Mouse (Mus musculus) NIH3T3 (cell line): ENCODE data around the gene Agap1.
A peak's percentile ranks its signal among the peaks of the same experiment; 100 is the strongest.

ENCODE experiments used
- DNase-seq: peaks from one replicate; pipeline ENCODE4 v3.0.0-alpha.2; 2012; ENCODE audit warnings: low read depth

Agap1 gene

DNA sequence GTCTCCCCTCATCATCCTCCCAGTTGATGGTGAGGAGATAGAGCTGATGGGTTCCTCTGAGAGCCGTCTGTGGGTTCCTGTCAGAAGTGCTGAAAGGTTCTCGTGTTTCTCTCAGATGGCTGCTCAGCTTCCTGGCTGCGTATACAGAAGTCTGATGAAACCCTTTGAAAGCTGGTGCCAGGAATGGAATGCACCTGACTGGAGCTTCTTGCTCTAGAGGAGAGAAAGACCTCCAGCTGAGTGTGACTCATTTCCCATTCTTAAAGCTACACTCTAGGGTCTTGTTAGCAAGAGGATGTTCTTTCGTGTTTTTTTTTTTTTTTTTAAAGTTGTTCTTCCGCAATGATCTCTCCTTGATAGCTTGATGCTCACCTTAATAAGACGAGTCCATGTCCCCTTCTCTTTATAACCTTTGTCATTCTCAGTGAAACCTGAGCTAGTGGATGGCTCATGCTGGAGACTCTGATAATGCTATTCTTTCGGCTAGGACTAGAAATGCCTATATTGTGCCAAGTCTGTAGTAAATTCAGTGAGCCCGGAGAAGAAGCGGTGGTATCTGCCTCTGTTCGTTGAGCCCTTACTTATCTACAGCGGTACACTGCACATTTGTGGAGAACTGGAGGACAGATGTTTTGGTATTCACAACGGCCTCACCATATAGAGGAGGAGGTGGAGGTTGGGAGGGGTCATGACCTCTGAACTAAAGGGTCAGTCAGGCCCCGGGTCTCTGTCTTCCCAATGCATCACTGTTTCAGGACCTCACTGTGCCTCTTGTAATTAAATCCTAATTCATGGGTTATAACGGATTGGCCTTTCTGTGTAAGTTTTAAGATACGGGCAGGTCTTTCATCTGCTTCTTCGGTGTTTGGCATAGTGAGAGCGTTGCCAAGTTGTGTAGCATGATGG is 2.8 kb downstream of the Agap1 start:
- DNase-seq, result peak; percentile 79

DNA sequence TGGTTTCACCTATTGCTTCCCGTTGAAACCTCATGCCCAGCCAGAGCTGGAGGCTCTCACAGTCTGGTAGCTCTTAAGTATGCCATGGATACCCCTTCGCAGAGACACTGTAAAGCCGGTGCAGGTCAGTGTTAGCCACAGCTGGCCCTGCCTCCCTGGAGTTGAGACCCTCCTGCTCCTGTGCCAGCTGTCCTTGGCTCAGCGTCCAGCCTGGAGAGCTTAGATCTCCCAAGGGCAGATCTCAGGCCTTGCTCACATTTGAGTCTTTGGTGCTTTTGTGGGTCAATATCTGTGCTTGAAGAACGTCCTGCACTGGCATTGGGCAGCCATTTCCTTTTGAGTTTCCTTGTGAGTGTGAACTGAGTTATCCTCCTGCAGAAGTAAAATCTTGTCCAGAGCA is 7.3 kb downstream of the Agap1 start:
- DNase-seq, result no peak

DNA sequence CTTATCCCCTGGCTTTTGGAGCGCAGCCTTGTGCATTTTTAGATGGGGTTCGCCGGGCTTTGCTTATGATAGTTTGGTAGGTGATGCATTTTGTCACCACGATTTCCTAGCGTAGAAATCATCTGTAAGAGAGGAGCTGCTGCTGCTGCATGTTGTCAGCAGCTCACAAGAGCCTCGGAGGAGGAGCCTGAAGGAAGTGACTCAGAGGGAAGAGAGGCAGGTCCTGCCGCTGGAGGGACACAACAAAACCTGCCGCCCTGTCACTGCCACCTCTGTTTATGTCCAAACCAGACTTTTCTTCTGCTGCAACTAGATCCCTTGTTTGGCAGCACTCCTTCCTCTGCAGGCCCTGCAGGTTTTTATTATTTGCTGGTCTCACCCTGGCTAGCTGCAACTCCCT is 8.5 kb downstream of the Agap1 start:
- peak; percentile 64 for DNase-seq

GRCm38 (mm10) chr1:89465417-89466002 is 10.9 kb downstream of the Agap1 start:
- DNase-seq, result no peak

DNA sequence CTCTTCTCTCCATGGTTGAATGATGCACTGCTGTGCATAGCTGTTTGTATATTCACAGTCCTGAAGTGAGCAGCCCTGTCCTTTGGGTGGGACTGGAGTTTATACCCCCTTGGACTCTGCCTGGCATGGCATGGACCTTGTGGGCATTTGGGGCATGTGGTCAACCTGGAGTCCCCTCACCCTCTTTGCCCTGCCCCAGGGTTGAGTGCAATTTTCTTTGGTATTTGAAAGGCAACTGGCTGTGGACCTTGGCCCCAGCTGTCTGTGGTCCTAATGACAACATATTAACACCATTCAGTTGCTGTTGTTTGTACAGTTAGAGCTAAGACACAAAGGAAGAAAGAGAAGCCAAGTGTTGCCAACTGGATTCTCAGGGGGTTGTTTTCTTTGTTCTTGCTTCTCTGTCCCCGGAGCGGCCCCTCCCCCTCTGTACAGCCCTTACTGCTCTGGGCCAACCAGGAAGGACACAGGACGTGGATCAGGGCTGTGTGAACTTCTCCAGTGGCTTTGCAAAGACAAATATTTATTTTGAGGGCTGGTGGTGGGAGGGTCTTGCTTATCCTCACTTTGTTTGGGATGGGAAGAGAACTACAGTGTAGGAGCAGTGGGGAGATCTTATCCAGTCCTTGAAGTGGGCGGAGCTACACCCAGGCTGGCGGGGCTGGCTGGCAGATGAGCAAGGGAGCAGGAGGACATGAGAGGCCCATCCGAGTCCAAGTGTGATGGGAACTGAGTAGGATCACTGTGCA is 12.9 kb downstream of the Agap1 start:
- DNase-seq, result no peak

DNA sequence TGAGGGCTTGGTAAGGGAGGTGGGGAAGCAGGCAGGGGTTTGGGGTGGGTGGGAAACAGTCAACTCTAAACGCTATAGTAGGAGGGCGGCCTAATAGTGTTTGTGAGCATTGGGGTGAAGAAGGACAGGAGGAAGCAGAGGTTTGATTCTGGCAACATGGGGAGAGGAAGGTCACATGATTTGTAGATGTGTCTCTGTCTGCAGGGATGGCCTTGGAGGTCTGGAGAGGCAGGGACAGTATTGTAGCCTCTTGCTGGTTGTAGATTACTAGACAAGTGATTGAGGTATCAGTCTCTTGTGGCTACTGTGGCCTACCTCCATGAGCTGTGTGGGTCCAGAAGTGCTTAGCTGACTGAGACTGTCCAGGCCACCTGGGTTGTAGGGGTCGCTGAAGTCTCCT is 13.5 kb downstream of the Agap1 start:
- no peak for DNase-seq

DNA sequence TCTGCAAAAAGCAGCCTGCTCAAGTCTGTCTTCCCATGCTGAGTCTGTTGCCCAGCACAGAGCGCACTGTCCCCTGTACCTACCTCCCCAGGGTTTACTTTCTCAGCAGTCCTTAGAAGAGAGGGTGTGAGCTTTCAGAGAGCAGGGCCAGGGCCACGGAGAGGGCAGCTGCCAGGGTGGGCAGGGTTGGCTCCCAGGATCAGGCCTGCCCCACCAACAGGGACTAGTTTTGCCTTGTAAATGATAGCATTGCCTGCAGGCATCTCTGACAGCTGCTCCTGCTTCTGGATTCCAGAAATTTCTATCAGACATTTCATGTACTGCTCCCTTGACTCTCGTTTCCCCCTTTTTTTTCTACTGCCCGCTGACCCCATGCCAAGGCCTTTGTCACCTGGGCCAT is 16.8 kb downstream of the Agap1 start:
- no peak for DNase-seq

DNA sequence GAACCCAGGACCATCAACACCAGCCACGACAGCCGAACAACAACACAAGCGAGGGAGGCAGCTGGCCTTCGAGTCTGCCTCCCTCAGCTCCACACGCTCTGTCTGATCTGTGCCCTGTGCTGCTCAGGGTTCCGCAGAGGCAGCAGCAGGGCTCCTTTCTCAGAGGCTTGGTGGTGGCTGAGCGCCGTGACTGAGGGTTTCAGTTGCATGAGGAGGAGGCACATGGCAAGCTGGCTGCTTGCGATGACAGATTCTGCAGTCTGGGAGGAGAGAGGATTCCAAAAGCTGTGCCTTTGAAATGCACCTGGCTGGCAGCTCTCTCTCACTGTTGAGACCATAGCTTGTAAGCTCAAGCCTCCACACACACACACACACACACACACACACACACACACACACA is 17.3 kb downstream of the Agap1 start:
- DNase-seq, result no peak

- DNase-seq, result no peak
Observed at GRCm38 (mm10) chr1:89473946-89474345, 19.3 kb downstream of the Agap1 start.

GRCm38 (mm10) chr1:89474853-89475252 is 20.2 kb downstream of the Agap1 start:
- no peak for DNase-seq

GRCm38 (mm10) chr1:89477033-89477432 is 22.4 kb downstream of the Agap1 start:
- DNase-seq, result no peak

DNA sequence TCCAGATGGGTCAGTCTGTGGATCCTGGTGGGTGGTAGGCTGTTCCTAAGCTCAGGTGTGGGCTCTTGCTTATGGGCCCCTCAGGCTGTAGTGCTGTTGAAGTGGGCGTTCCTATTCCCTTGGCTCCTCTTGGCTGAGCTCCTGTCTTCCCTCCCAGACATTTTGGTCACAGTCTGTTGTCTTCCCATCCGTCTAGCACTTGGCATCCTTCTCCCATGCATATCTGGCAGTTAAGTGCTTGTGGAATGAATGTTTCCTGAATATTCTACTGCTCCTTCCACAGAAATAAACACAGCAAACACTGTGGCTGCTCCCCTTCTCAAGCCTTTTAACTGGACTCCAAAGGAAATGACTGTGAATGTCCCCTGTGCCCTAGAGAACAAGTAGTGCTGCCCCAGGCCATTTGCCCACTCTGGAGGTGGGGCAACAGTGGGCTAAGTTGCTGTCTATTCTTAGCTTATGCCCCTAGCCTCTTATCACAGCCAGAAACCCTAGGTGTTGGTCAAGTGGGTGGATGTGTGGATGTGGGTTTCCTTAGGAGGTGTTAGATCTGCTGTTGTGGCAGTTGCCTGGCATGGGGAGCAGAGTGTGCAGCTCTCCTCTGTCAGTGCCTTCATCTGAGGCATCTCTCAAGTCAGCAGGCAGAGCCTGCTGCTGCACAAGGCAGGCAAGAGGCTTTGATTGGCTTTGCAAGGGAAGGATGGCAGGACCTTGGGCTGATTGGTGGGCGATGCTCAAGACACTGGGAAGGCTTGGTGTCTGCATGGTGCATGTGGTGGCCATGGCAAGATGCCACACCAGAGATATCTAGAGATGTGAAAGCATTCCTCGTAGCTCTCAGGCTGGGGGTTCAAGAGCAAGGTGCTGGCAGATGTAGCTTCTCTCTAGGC is 24.2 kb downstream of the Agap1 start:
- no peak for DNase-seq

DNA sequence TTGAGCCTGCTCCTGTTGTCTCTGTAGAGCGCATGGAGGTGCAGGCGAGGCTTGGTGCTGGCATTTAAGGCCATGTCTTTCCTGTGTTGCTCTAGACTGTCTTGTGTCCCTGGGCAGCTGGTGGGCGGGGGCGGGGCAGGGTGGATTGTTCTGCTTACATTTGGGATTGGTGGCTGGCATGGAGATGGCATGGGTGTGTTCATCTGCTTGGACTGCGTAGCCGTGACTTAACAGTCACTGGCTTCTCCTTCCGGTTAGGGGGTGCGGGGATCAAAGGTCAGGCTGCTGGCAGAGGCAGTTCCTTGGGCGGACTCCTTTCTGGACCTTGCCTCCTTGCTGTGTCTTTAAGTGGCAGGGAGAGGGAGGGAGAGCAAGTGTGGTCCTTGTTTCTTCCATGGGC is 26.5 kb downstream of the Agap1 start:
- DNase-seq, result no peak

DNA sequence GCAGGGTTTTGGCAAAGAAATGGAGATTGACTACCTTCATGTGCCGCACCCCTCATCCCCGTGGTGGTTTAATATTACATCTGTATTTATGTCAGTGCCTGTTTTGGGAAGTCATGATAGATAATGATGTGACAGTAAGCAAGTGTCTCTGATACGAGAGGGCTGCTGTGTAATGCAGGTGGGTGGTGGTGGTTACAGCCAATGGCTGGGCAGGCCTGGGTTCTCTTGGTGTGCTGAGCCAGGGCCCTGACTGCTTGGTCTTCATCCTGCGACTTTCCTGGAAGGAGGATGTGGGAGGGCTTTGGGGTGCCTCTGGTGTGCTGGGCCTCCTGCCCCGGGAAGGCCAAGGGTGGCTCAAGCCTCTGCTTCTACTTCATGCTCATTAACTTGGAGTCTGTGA is 28.2 kb downstream of the Agap1 start:
- DNase-seq, result no peak

GRCm38 (mm10) chr1:89486891-89487290 is 32.3 kb downstream of the Agap1 start:
- DNase-seq, result no peak

DNA sequence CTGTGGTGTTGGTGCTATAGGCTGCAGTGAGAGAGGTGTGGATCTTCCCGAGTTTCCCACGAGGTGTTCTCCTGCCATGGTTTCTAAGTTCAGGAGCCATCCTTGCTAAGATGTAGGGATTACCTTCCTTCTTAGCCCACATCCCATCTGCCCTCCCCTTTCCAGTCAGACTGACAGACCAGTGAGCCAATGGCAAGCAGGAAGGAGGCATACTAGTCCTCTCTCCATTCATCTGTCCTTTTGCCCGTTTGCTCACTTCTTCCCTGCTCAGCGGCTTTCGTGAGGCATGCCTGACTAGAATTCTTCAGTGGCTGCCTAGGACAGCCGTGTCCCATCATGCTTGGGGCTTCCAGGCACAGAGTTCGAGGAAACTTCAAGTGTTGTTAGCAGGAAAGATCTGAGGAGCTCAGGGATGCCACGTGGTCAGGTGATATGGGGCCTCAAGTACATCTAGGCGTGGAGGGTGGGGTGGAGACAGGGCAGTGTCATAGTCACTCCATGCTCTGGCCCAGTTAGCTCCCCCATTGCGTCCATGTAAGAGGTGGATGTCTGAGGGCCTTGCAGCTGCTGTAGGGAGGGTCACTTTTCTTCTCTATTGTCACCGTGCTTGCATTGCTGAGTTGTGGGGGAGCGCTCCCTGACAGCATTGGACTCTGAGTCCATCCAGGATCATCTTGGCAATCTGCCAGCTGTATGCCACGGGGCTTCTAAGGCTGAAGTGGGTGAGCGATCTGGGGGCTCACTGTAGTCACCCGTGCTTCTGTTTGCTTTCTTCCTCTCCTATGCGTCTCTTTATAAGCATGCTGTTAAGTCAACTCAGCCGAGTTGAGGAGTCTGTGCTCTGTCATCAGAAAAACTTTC is 34.7 kb downstream of the Agap1 start:
- DNase-seq, result no peak

GRCm38 (mm10) chr1:89493177-89493576 is 38.6 kb downstream of the Agap1 start:
- no peak for DNase-seq

DNA sequence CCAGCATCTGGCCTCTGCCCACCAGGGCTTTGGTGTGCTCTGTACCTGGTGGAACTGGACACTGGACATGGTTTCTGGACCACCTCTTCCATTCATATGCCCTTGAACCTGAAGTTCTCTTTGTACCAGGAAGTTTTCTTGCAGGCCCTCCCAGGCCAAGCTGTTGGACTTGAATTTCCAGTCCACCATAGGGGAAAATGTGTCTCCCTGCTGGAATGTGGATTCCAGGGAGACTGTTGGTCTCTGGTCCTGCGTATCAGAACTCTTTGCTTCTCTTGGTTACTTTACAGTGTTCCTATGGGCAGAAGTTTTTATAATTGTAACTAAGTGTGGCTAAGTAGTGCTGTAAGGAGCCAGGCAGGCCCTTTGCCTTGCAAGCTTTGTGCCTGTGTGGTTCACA is 40.2 kb downstream of the Agap1 start:
- no peak for DNase-seq

GRCm38 (mm10) chr1:89496204-89496603 is 41.6 kb downstream of the Agap1 start:
- no peak for DNase-seq

GRCm38 (mm10) chr1:89500925-89501324 is 46.3 kb downstream of the Agap1 start:
- no peak for DNase-seq

DNA sequence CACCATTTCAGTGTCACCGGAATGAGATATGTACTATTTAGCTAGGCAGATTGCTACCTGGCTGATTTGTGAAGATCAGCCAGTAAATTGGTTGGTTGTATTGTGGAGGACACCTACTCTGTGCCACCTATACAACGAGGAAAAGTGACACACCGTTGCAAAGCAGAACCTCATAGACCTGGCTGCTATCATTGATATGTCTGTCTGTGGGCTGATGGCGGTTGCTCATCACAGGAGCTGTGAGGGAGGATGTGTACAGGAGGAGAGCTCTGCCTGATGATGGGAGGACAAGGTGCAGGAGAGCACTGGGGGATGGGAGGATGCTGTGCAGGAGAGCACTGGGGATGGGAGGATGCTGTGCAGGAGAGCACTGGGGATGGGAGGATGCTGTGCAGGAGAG is 46.7 kb downstream of the Agap1 start:
- DNase-seq, result no peak
